Mouse (Mus musculus) testis, adult 2 months (tissue): Measurements from ENCODE around the gene Ccnd3.

Experiments used
- CTCF ChIP-seq: fragments of 200-500 bp; IDR thresholded peaks from 2 replicates; pipeline ENCODE4 v1.5.1; 2012; ENCODE audit warnings: low read depth, mild to moderate bottlenecking, inconsistent platforms, low read length, moderate library complexity; ENCODE audit not compliant: control insufficient read depth, insufficient read depth, insufficient replicate concordance
- POLR2A ChIP-seq: fragments of 200-500 bp; IDR thresholded peaks from 2 replicates; pipeline ENCODE4 v1.6.1; 2012; ENCODE audit warnings: low read depth, mild to moderate bottlenecking, inconsistent platforms, low read length, moderate library complexity; ENCODE audit not compliant: control insufficient read depth

DNA sequence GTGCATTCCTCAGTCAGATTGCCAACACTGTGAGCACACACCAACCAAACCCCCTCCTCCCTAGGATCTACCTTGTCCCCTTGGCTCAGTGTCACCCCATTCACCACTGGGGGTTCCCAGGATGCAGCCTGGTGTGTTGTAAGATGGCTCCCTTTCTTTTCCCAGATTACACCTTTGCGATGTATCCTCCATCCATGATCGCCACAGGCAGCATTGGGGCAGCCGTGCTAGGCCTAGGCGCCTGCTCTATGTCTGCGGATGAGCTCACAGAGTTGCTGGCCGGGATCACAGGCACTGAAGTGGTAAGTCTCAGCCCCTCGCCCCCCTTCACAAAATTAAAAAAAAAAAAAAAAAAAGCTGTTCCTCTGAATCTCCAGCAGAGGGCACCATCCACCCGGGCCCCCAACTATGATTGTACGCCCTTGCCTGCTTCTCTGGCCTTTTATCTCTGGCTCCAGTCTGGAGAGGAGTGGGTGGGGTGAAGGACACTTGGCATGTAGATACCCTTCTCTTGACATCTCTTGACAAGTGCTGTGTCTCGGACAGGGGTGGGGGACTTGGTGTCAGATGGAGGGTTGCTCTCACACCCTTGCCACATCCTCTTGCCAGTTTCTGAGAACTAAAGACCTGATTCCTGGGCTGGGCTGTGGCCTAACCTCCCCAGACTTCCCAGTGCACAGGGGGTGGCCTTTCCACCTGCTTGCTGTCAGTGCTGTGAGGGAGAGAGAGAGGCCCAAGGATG lies 93.2 kb downstream of the Ccnd3 start:
- TF ChIP-seq POLR2A (no peak), CTCF (no peak)
